Mouse (Mus musculus) midbrain, embryonic 14.5 days (tissue): ENCODE results near the gene Kif16b. TPM values are rescaled to one million over a fixed set of nuclear protein-coding genes. Genes with fewer than 3 reads are reported as not detected.
A peak's percentile ranks its signal among the peaks of the same experiment; 100 is the strongest.

Source experiments
- ATAC-seq: fragments of 200-750 bp; cut with Nextera tagmentation; 2 replicates; pipeline ENCODE4 v1.8.0; 2017; ENCODE audit warnings: moderate number of reproducible peaks, moderate library complexity; ENCODE audit not compliant: low FRiP score, low TSS enrichment
- DNase-seq: peaks from one replicate; pipeline ENCODE4 v3.0.0-alpha.2; 2015
- H3K27ac ChIP-seq: fragments of 300-500 bp; sonication (generic); replicated peaks from 2 replicates; pipeline ENCODE4 v1.5.1; 2014; ENCODE audit warnings: mild to moderate bottlenecking, low read depth, low read length, moderate library complexity
- H3K27me3 ChIP-seq: fragments of 300-500 bp; sonication (generic); 2 replicates; pipeline ENCODE4 v1.6.1; 2014; ENCODE audit warnings: low read length, control low read depth, mixed read lengths; ENCODE audit not compliant: control insufficient read depth, insufficient read depth
- H3K36me3 ChIP-seq: fragments of 300-500 bp; sonication (generic); 2 replicates; pipeline ENCODE4 v1.6.1; 2014; ENCODE audit warnings: low read length, control low read depth; ENCODE audit not compliant: control insufficient read depth, insufficient read depth
- H3K4me1 ChIP-seq: fragments of 300-500 bp; sonication (generic); 2 replicates; pipeline ENCODE4 v1.6.1; 2014; ENCODE audit warnings: mild to moderate bottlenecking, antibody characterized with exemption, low read length, control low read depth; ENCODE audit not compliant: control insufficient read depth, insufficient read depth
- H3K4me2 ChIP-seq: fragments of 300-500 bp; sonication (generic); 2 replicates; pipeline ENCODE4 v1.6.1; 2014; ENCODE audit warnings: mild to moderate bottlenecking, low read length, moderate library complexity
- H3K4me3 ChIP-seq: fragments of 300-500 bp; sonication (generic); replicated peaks from 2 replicates; pipeline ENCODE4 v1.5.1; 2014; ENCODE audit warnings: low read depth, low read length
- H3K9ac ChIP-seq: fragments of 300-500 bp; sonication (generic); replicated peaks from 2 replicates; pipeline ENCODE4 v1.6.1; 2014; ENCODE audit warnings: mild to moderate bottlenecking, low read length, moderate library complexity
- H3K9me3 ChIP-seq: fragments of 300-500 bp; sonication (generic); 2 replicates; pipeline ENCODE4 v1.6.1; 2016; ENCODE audit warnings: low read length, control low read depth, mixed read lengths; ENCODE audit not compliant: control insufficient read depth
- WGBS: fragments of 180-500 bp; shearing (Covaris S2); extraction: QIAGEN DNeasy Blood & Tissue Kit; methylation state at CpG from one replicate; pipeline ENCODE4 v1.1.7; 2014; 5-methylcytosine and 5-hydroxymethylcytosine counted together
- polyA plus RNA-seq: library from polyadenylated mRNA; unstranded; fragments of >200 nt; fragmentation: Nextera tagmentation; extraction: Ambion mirVana; gene quantifications from 2 replicates; pipeline ENCODE4 v1.2.1, GENCODE M21; 2014

The Kif16b gene
- polyA plus RNA-seq, 1 experiment from 2014 or later, result 4.1 TPM

DNA sequence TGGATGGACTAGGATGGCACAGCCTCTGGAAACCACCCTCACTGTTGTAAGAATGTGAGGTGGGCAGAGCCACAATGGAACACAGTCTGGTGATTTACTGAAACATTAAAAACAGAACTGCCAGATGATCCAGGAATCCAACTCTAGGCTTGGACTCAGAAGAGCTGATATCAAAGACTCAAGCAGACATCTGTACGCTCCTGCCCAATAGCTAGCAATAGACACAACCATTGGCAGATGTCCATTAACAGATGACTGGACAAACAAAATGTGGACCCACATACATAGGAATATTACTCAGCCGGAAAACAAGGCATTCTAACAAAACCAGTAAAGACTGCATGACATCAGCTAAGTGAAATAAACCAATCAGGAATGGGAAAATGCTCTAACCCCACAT lies 167.3 kb downstream of the Kif16b start:
- Histone ChIP-seq H3K27ac (no peak overlapping the region), H3K36me3 (no peaks in the 10 kb centered on the region), H3K9ac (no peak overlapping the region), H3K4me3 (no peak overlapping the region), H3K9me3 (no peaks in the 10 kb centered on the region), H3K4me1 (0 out of 2 replicates have a peak, but pooled peaks cover 11% of the 10 kb centered on the region), H3K4me2 (no peak overlapping the region), H3K27me3 (no peaks in the 10 kb centered on the region)
- ATAC-seq (no peak), DNase-seq (no peak)
- WGBS, result 91% methylated on average over 2 of the region's 2 CpGs

DNA sequence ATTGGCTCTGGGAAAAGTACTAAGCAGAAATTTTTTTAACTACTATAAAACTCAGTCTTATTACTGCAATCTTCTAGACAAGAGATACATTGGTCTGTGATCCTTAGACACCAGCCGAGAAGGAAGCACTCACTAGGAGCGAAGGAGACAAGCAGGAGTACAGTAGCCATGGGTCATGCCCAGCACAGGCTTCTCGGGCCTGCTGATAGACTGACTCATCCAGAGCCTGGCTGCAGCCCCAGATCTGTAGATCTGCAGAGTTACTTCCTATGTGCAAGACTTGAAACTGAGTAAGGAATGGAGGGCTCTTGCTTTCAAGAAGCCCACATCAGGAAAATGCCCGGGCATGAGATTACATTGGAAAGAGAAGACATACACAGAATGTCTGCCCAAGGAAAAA lies 169.0 kb downstream of the Kif16b start:
- H3K9ac ChIP-seq, result no peak overlapping the region
- H3K36me3 ChIP-seq, result no peaks in the 10 kb centered on the region
- ATAC-seq, result no peak
- H3K4me3 ChIP-seq, result no peak overlapping the region
- H3K4me2 ChIP-seq, result no peak overlapping the region
- no peaks in the 10 kb centered on the region for H3K27me3 ChIP-seq
- 0 out of 2 replicates have a peak, but pooled peaks cover 11% of the 10 kb centered on the region for H3K4me1 ChIP-seq
- H3K27ac ChIP-seq, result no peak overlapping the region
- WGBS, result 97% methylated on average over 4 of the region's 4 CpGs
- no peaks in the 10 kb centered on the region for H3K9me3 ChIP-seq
- no peak for DNase-seq

DNA sequence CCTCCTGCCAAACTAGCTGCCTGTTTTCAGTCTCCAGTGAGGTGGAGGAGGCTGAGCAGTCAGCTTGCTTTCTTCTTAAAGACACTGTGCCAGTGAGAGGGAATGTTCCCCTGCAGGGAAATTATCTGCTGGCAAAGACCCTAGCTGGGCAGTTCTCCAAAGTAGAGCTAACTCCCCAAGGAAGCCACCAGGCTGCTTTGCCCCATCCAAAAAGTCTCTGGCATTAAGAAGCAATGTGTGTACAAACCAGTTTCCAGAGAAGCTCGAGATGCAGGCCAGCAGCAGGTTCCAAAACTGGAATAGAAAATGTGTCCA lies 169.6 kb downstream of the Kif16b start:
- no peaks in the 10 kb centered on the region for H3K36me3 ChIP-seq
- H3K9me3 ChIP-seq, result no peaks in the 10 kb centered on the region
- no peak overlapping the region for H3K9ac ChIP-seq
- H3K4me3 ChIP-seq, result no peak overlapping the region
- no peak overlapping the region for H3K27ac ChIP-seq
- H3K27me3 ChIP-seq, result no peaks in the 10 kb centered on the region
- 57% methylated on average over 1 of the region's 1 CpGs for WGBS
- 0 out of 2 replicates have a peak, but pooled peaks cover 11% of the 10 kb centered on the region for H3K4me1 ChIP-seq
- no peak overlapping the region for H3K4me2 ChIP-seq
- peak; percentile 34 for ATAC-seq
- DNase-seq, result peak; percentile 75

DNA sequence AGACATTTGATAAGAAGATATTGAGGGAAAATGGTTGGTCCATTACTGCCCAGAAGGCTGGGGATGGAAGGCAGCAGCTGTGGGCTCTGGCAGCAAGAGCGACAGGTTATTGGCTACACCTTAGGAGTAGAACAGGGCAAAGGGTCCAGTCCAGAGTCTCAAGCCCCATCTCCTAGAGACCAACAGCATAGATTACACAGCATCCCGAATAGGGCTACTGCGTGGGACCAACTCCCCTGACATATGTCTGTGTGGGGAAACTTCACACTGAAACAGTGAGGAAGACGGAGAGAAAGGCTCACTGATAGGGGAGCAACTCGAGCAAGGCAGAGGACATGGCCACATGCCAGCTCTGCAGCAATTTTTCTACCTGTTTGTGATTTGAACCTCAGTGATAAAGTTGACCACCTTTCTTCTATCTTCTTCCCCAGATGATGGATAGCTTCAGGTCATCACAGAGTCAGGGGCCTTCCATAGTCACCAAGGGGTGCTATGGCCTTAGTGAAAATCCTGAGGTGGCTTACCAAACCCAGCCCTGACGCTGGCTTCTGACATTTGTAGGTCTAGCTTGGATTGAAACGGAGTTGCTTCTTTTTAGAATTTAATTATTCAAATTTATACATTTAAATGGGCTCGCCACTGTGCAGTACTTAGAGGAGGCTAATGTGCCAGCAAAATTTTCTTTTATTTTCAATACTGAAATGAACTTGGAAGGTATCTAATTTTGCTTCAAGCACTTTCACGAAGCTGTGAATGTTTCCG lies 170.1 kb downstream of the Kif16b start:
- DNase-seq (no peak), ATAC-seq (no peak)
- no peak overlapping the region for H3K9ac ChIP-seq
- no peaks in the 10 kb centered on the region for H3K9me3 ChIP-seq
- H3K27me3 ChIP-seq, result no peaks in the 10 kb centered on the region
- 76% methylated on average over 10 of the region's 10 CpGs for WGBS
- no peak overlapping the region for H3K4me3 ChIP-seq
- H3K36me3 ChIP-seq, result no peaks in the 10 kb centered on the region
- no peak overlapping the region for H3K4me2 ChIP-seq
- 0 out of 2 replicates have a peak, but pooled peaks cover 11% of the 10 kb centered on the region for H3K4me1 ChIP-seq
- 0 out of 2 replicates have a peak overlapping the region, but pooled peaks have one; percentile 22 for H3K27ac ChIP-seq

DNA sequence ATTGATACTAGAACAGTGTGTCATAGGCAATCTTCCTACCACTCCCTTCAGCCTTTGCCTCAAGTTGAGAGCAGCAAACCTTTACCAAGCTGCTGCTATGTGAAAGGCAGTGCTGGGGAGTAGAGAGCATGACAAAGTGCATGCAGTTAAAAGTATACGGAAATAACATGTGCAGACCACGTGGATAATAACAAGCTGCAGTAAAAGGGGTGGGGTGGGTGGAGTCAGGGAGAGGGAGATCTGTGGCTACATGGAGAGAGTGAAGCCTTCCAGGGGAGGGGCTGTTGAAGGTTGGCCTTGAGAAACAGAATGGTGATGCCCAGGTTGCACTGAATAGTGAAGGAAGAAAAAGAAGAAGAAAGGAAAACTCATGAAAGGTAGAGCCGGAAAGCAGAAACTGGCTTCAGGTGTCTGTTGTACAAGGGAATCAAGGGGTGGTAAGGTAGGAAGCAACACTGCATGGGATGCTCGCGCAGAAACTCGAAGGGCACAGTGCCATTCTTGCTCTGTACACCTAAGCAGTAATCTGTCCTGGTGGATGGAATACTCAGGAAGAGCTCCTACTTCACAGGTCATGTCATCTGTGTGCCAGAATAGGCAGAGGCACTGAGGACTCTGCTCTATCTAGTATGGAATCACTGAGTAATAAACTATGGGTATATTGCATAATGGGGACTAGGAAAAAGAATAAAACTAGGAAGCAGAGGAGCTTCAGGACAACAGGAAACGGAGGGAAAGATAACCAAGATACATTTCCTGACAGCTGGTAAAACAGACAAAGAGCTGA lies 176.9 kb downstream of the Kif16b start:
- ATAC-seq, result no peak
- 88% methylated on average over 7 of the region's 7 CpGs for whole genome bisulfite sequencing

DNA sequence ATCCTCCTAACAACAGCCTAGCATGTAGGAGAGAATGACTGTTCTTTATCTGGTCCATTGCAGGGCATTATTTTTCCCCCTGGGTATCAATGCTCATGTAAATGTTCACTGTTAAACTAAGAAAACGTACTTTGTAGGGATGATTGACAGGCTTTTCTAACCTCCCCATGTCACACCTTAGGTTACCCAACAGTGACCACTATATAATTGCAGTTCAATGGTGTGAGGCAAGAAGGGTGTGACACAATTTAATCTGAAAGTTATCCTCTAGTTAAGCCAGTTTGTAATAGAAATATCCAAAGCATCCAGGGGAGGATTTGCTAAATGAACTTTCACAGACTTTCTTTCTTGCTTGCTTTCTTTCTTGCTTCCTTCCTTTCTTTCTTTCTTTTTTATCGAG lies 181.2 kb downstream of the Kif16b start:
- Histone ChIP-seq H3K4me2 (no peak overlapping the region), H3K27ac (no peak overlapping the region), H3K9me3 (no peaks in the 10 kb centered on the region), H3K36me3 (no peaks in the 10 kb centered on the region), H3K4me1 (no peaks in the 10 kb centered on the region), H3K9ac (no peak overlapping the region), H3K27me3 (no peaks in the 10 kb centered on the region), H3K4me3 (no peak overlapping the region)
- ATAC-seq (no peak), DNase-seq (no peak)
- 57% methylated on average over 2 of the region's 2 CpGs for WGBS

More for the DNA sequence above, 176.9 kb downstream of the Kif16b start:
- no peak overlapping the region for H3K4me3 ChIP-seq
- H3K9me3 ChIP-seq, result no peaks in the 10 kb centered on the region
- no peak overlapping the region for H3K9ac ChIP-seq
- H3K27me3 ChIP-seq, result no peaks in the 10 kb centered on the region
- H3K27ac ChIP-seq, result no peak overlapping the region
- no peaks in the 10 kb centered on the region for H3K4me1 ChIP-seq
- H3K4me2 ChIP-seq, result no peak overlapping the region
- no peaks in the 10 kb centered on the region for H3K36me3 ChIP-seq
- DNase-seq, result no peak

DNA sequence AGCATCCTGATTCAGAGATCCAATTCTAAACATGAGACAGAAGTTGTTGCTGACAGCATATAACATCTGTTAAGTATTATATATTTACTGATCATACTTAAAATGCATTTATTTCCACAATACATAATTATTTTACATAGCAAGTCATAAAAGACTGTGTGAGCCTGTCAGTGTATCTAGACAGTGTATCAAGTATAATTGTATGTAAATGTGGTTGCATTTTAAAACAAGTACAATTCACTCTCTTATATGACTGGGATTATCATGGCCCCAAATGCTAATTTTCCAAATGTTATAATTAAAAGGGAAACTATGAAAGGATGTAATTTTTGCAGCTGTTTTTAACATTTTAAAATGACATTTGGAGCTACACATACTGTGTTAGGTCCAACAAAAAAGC lies 182.3 kb downstream of the Kif16b start:
- Histone ChIP-seq H3K36me3 (no peaks in the 10 kb centered on the region), H3K4me3 (no peak overlapping the region), H3K27me3 (no peaks in the 10 kb centered on the region), H3K9me3 (no peaks in the 10 kb centered on the region), H3K9ac (no peak overlapping the region), H3K27ac (no peak overlapping the region), H3K4me2 (no peak overlapping the region), H3K4me1 (no peaks in the 10 kb centered on the region)
- DNase-seq, result no peak
- no peak for ATAC-seq

DNA sequence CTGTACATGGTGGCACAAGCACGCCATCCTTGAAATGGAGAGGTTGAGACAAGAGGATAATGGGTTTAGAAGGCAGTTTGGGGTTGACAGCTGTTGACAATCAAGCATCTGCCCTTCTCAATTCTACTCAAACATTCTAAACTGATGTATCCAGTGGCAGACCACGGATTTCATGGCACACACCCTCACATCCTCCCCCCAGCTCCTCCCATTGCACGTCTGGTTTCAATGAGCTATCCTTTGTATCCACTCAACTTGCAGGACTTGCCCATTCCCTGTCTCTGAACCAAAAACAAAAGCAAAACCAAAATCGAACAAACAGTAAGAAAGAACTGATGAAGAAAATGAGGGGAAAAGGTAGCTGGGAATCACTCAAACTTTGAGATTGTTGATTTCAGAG lies 183.7 kb downstream of the Kif16b start:
- no peaks in the 10 kb centered on the region for H3K27me3 ChIP-seq
- DNase-seq, result no peak
- H3K36me3 ChIP-seq, result no peaks in the 10 kb centered on the region
- no peaks in the 10 kb centered on the region for H3K4me1 ChIP-seq
- no peak for ATAC-seq
- no peak overlapping the region for H3K4me3 ChIP-seq
- H3K9ac ChIP-seq, result no peak overlapping the region
- H3K4me2 ChIP-seq, result no peak overlapping the region
- no peaks in the 10 kb centered on the region for H3K9me3 ChIP-seq
- no peak overlapping the region for H3K27ac ChIP-seq
- 85% methylated on average over 4 of the region's 4 CpGs for WGBS

DNA sequence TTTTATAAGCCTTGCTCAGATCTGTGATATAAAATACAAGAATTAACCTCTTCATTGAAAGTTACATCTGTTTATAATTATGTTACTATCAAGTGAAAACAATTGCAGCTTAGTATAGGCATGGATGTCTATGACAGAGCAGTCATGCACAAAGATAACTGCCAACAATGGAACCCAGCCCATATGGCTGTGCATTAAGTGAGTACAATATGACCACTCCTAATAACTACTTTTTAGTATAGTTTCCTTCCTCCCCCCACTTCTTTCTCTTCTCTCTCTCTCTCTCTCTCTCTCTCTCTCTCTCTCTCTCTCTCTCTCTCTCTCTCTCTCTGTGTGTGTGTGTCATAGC lies 185.4 kb downstream of the Kif16b start:
- no peak overlapping the region for H3K4me3 ChIP-seq
- no peak overlapping the region for H3K9ac ChIP-seq
- H3K9me3 ChIP-seq, result no peaks in the 10 kb centered on the region

More for the DNA sequence above, 185.4 kb downstream of the Kif16b start:
- H3K36me3 ChIP-seq, result 0 out of 2 replicates have a peak, but pooled peaks cover 9% of the 10 kb centered on the region
- H3K27me3 ChIP-seq, result no peaks in the 10 kb centered on the region
- H3K4me2 ChIP-seq, result no peak overlapping the region
- DNase-seq, result no peak
- H3K4me1 ChIP-seq, result no peaks in the 10 kb centered on the region
- no peak for ATAC-seq
- H3K27ac ChIP-seq, result no peak overlapping the region
